Mouse (Mus musculus) hindbrain, embryonic 14.5 days (tissue): ENCODE measurements at regions not wholly inside any gene's neighbourhood (a gene's known extent, or its start where the extent isn't known, plus 50 kb on each side); places are given as distances from the start of the nearest gene placed in this dataset.

ENCODE experiments used
- ATAC-seq: fragments of 200-750 bp; cut with Nextera tagmentation; 2 replicates; pipeline ENCODE4 v1.8.0; 2017; ENCODE audit warnings: moderate number of reproducible peaks, mild to moderate bottlenecking, moderate TSS enrichment, moderate library complexity; ENCODE audit not compliant: low FRiP score
- DNase-seq: peaks from one replicate; pipeline ENCODE4 v3.0.0-alpha.2; 2015; ENCODE audit warnings: low spot score
- H3K27ac ChIP-seq: fragments of 300-500 bp; sonication (generic); 2 replicates; pipeline ENCODE4 v1.5.1; 2014; ENCODE audit warnings: mild to moderate bottlenecking, moderate library complexity
- H3K27me3 ChIP-seq: fragments of 300-500 bp; sonication (generic); 2 replicates; pipeline ENCODE4 v1.6.1; 2014; ENCODE audit warnings: mild to moderate bottlenecking, low read length, mixed read lengths; ENCODE audit not compliant: control insufficient read depth, insufficient read depth
- H3K36me3 ChIP-seq: fragments of 300-500 bp; sonication (generic); replicated peaks from 2 replicates; pipeline ENCODE4 v1.6.1; 2014; ENCODE audit not compliant: control insufficient read depth, insufficient read depth
- H3K4me1 ChIP-seq: fragments of 300-500 bp; sonication (generic); replicated peaks from 2 replicates; pipeline ENCODE4 v1.6.1; 2014; ENCODE audit warnings: antibody characterized with exemption, low read length, mixed read lengths; ENCODE audit not compliant: control insufficient read depth, insufficient read depth
- H3K4me2 ChIP-seq: fragments of 300-500 bp; sonication (generic); replicated peaks from 2 replicates; pipeline ENCODE4 v1.6.1; 2014; ENCODE audit warnings: mild to moderate bottlenecking, moderate library complexity
- H3K4me3 ChIP-seq: fragments of 300-500 bp; sonication (generic); replicated peaks from 2 replicates; pipeline ENCODE4 v1.5.1; 2014; ENCODE audit warnings: mild to moderate bottlenecking, low read length
- H3K9ac ChIP-seq: fragments of 300-500 bp; sonication (generic); 2 replicates; pipeline ENCODE4 v1.6.1; 2014
- H3K9me3 ChIP-seq: fragments of 300-500 bp; sonication (generic); 2 replicates; pipeline ENCODE4 v1.6.1; 2016; ENCODE audit warnings: low read length; ENCODE audit not compliant: control insufficient read depth
- WGBS: fragments of 180-500 bp; shearing (Covaris S2); extraction: QIAGEN DNeasy Blood & Tissue Kit; methylation state at CpG from one replicate; pipeline ENCODE4 v1.1.7; 2014; 5-methylcytosine and 5-hydroxymethylcytosine counted together

- DNase-seq (no peak), ATAC-seq (no peak)
- 91% methylated on average over 3 of the region's 3 CpGs for WGBS
- Histone ChIP-seq H3K4me3 (no peak overlapping the region), H3K9me3 (no peaks in the 10 kb centered on the region), H3K9ac (no peak overlapping the region), H3K36me3 (no peaks in the 10 kb centered on the region), H3K27me3 (no peaks in the 10 kb centered on the region), H3K4me1 (no peaks in the 10 kb centered on the region), H3K27ac (no peak overlapping the region), H3K4me2 (no peak overlapping the region)
Measured at GRCm38 (mm10) chr2:48609466-48609865, 204.4 kb upstream of the Acvr2a start.

DNA sequence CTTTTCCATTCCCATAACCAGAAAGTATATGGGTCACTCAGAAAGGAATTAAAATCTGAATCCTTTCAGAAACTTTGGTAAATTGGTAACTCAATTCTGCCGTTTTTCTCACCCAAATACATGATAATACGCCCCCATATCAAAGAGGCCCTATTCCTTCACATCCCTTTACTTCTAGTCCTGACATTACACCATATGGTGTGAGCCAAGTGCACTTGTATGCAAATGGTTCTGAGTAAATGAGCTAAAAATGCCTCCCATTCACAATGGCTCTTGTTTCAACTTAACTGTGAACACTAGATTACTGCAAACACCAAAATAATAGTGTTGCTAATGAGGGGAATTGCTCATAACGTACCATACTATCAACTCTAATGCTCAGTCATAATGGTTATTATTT is 201.7 kb upstream of the Acvr2a start:
- DNase-seq = no peak

GRCm38 (mm10) chr2:48617141-48617699 is 196.7 kb upstream of the Acvr2a start:
- H3K4me1 ChIP-seq = no peaks in the 10 kb centered on the region
- no peaks in the 10 kb centered on the region for H3K36me3 ChIP-seq
- no peaks in the 10 kb centered on the region for H3K27me3 ChIP-seq
- WGBS = 28% methylated on average over 3 of the region's 3 CpGs
- no peak overlapping the region for H3K27ac ChIP-seq
- ATAC-seq (no peak), DNase-seq (no peak)
- no peak overlapping the region for H3K4me3 ChIP-seq
- no peak overlapping the region for H3K9ac ChIP-seq
- no peak overlapping the region for H3K4me2 ChIP-seq
- no peaks in the 10 kb centered on the region for H3K9me3 ChIP-seq

More for the DNA sequence above, 201.7 kb upstream of the Acvr2a start:
- Histone ChIP-seq H3K4me1 (no peaks in the 10 kb centered on the region), H3K27ac (no peak overlapping the region), H3K4me3 (no peak overlapping the region), H3K4me2 (no peak overlapping the region), H3K9me3 (no peaks in the 10 kb centered on the region), H3K36me3 (no peaks in the 10 kb centered on the region), H3K9ac (no peak overlapping the region), H3K27me3 (no peaks in the 10 kb centered on the region)
- 56% methylated on average over 3 of the region's 3 CpGs for WGBS
- no peak for ATAC-seq

GRCm38 (mm10) chr2:48619042-48619441 is 194.9 kb upstream of the Acvr2a start:
- WGBS = 75% methylated on average over 5 of the region's 5 CpGs
- H3K4me2 ChIP-seq = no peak overlapping the region
- no peak overlapping the region for H3K27ac ChIP-seq
- no peaks in the 10 kb centered on the region for H3K36me3 ChIP-seq
- ATAC-seq = no peak
- no peak overlapping the region for H3K4me3 ChIP-seq
- H3K9ac ChIP-seq = no peak overlapping the region
- no peaks in the 10 kb centered on the region for H3K9me3 ChIP-seq
- no peaks in the 10 kb centered on the region for H3K4me1 ChIP-seq
- H3K27me3 ChIP-seq = no peaks in the 10 kb centered on the region
- no peak for DNase-seq

DNA sequence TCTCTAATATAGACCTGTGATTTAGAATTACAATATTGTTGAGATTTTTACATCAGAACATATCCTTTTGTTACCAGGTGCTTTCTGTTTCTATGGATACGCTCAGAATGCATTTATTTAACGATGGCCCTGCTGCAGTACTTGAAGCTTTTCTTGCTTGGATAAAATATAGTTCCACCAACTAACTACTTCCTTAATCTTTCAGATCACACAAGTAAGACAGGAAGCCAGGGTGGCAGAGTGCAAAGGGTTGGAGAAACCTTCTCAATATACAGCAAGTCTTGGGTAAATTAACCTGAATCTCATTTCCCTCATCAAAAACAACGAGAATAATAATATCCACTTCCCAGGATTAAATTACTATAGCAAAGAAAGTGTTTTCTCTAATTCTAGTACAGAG is 193.1 kb upstream of the Acvr2a start:
- 63% methylated on average over 3 of the region's 3 CpGs for WGBS
- no peak for ATAC-seq
- Histone ChIP-seq H3K27ac (no peak overlapping the region), H3K9me3 (no peaks in the 10 kb centered on the region), H3K36me3 (no peaks in the 10 kb centered on the region), H3K9ac (no peak overlapping the region), H3K4me1 (no peaks in the 10 kb centered on the region), H3K27me3 (no peaks in the 10 kb centered on the region), H3K4me2 (no peak overlapping the region), H3K4me3 (no peak overlapping the region)
- DNase-seq = no peak

- ATAC-seq (no peak), DNase-seq (no peak)
- no peaks in the 10 kb centered on the region for H3K9me3 ChIP-seq
- H3K27ac ChIP-seq = no peak overlapping the region
- H3K4me2 ChIP-seq = no peak overlapping the region
- 60% methylated on average over 1 of the region's 1 CpGs for WGBS
- no peak overlapping the region for H3K9ac ChIP-seq
- no peaks in the 10 kb centered on the region for H3K36me3 ChIP-seq
- no peaks in the 10 kb centered on the region for H3K4me1 ChIP-seq
- no peaks in the 10 kb centered on the region for H3K27me3 ChIP-seq
- no peak overlapping the region for H3K4me3 ChIP-seq
Measured at GRCm38 (mm10) chr2:48622316-48622715, 191.6 kb upstream of the Acvr2a start.

DNA sequence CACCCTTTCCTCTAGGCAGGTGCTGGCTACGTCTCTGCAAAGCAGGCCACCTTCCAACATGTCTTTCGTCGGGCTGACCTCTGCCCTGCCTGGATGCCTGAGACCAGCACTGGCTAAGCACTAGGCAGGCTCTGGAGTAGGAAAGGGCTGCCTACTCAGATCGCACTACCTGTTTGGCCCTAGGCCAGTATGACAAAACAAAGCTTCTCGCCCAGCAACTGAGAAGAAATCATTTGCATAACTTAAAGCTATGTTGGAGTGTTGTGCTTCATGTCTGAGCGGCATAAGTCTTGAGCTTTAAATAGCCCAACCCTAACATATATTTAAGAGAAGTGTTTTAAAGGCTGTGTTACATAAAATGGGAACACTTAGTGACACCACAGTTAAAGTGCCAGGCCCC is 189.9 kb upstream of the Acvr2a start:
- Histone ChIP-seq H3K36me3 (no peaks in the 10 kb centered on the region), H3K9me3 (no peaks in the 10 kb centered on the region), H3K9ac (no peak overlapping the region), H3K27ac (no peak overlapping the region), H3K4me1 (no peaks in the 10 kb centered on the region), H3K4me2 (no peak overlapping the region), H3K27me3 (no peaks in the 10 kb centered on the region), H3K4me3 (no peak overlapping the region)
- DNase-seq = no peak
- no peak for ATAC-seq
- 59% methylated on average over 6 of the region's 6 CpGs for WGBS

DNA sequence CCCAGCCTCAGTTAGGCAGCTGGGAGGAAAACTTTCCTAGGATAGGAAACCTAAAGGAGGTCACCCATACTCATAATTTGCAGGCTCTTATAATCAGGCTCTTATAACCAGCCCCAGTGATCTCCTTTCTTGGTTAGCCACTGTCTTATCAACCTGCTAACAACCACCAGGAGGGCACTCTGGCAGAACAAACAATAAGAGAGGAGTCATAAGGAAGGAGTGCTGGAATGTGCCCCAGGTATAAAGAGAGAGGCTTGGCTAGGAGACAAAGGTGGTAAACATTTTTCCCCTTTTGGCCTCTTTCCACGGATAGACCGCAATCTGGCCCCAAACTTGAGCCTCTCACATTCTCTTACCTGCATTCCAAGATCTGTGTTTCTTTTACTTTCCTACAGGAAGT is 189.4 kb upstream of the Acvr2a start:
- ATAC-seq (no peak), DNase-seq (no peak)
- Histone ChIP-seq H3K27me3 (no peaks in the 10 kb centered on the region), H3K9ac (no peak overlapping the region), H3K36me3 (no peaks in the 10 kb centered on the region), H3K9me3 (no peaks in the 10 kb centered on the region), H3K27ac (no peak overlapping the region), H3K4me1 (peaks cover 1% of the 10 kb centered on the region), H3K4me2 (no peak overlapping the region), H3K4me3 (no peak overlapping the region)
- WGBS = 84% methylated on average over 2 of the region's 2 CpGs

GRCm38 (mm10) chr2:48627011-48627410 is 186.9 kb upstream of the Acvr2a start:
- 74% methylated on average over 4 of the region's 4 CpGs for WGBS
- no peaks in the 10 kb centered on the region for H3K9me3 ChIP-seq
- H3K4me3 ChIP-seq = no peak overlapping the region
- no peaks in the 10 kb centered on the region for H3K27me3 ChIP-seq
- no peak overlapping the region for H3K4me2 ChIP-seq
- H3K4me1 ChIP-seq = peaks cover 5% of the 10 kb centered on the region
- H3K36me3 ChIP-seq = no peaks in the 10 kb centered on the region
- no peak overlapping the region for H3K27ac ChIP-seq
- ATAC-seq (no peak), DNase-seq (no peak)
- H3K9ac ChIP-seq = no peak overlapping the region
